Mouse (Mus musculus) skeletal muscle tissue, adult 2 months (tissue): ENCODE measurements at regions not wholly inside any gene's neighbourhood (a gene's known extent, or its start where the extent isn't known, plus 50 kb on each side); places are given as distances from the start of the nearest gene placed in this dataset.
"Not testable (repeated sequence)": the region's sequence is repeated elsewhere in the genome, so short reads cannot be mapped to it uniquely, and the experiment has no call there.

Source experiments
- DNase-seq: peaks from one replicate; pipeline ENCODE4 v3.0.0-alpha.2; 2012; ENCODE audit warnings: low read depth, low spot score

GRCm38 (mm10) chr12:45594689-45595088, 520.2 kb upstream of the Stxbp6 start:
- no peak for DNase-seq

GRCm38 (mm10) chr12:45590191-45590590, 515.7 kb upstream of the Stxbp6 start:
- DNase-seq = no peak

- no peak for DNase-seq
These were observed 511.3 kb upstream of the Stxbp6 start for GRCm38 (mm10) chr12:45585763-45586162.

- no peak for DNase-seq
These were observed 489.0 kb upstream of the Stxbp6 start for GRCm38 (mm10) chr12:45563325-45564030.

GRCm38 (mm10) chr12:45562637-45563220, 488.2 kb upstream of the Stxbp6 start:
- no peak for DNase-seq

- DNase-seq = no peak
These were observed 487.4 kb upstream of the Stxbp6 start for GRCm38 (mm10) chr12:45561889-45562288.

GRCm38 (mm10) chr12:45561362-45561761, 486.9 kb upstream of the Stxbp6 start:
- no peak for DNase-seq

GRCm38 (mm10) chr12:45549906-45550305, 475.4 kb upstream of the Stxbp6 start:
- DNase-seq = not testable (repeated sequence)

GRCm38 (mm10) chr12:45519554-45519953, 445.0 kb upstream of the Stxbp6 start:
- no peak for DNase-seq

GRCm38 (mm10) chr12:45514459-45514858, 439.9 kb upstream of the Stxbp6 start:
- DNase-seq = no peak

GRCm38 (mm10) chr12:45507400-45507982, 433.0 kb upstream of the Stxbp6 start:
- no peak for DNase-seq

- no peak for DNase-seq
These were observed 425.3 kb upstream of the Stxbp6 start for GRCm38 (mm10) chr12:45499834-45500233.

GRCm38 (mm10) chr12:45498230-45498629, 423.7 kb upstream of the Stxbp6 start:
- no peak for DNase-seq

GRCm38 (mm10) chr12:45489029-45489428, 414.5 kb upstream of the Stxbp6 start:
- no peak for DNase-seq

GRCm38 (mm10) chr12:45476881-45477280, 402.4 kb upstream of the Stxbp6 start:
- no peak for DNase-seq

- no peak for DNase-seq
These were observed 393.6 kb upstream of the Stxbp6 start for GRCm38 (mm10) chr12:45468093-45468492.

- DNase-seq = peak; percentile 3
These were observed 392.5 kb upstream of the Stxbp6 start for GRCm38 (mm10) chr12:45467058-45467457.

- peak; percentile 5 for DNase-seq
These were observed 391.6 kb upstream of the Stxbp6 start for GRCm38 (mm10) chr12:45466066-45466465.

- DNase-seq = no peak
These were observed 390.4 kb upstream of the Stxbp6 start for GRCm38 (mm10) chr12:45464952-45465351.

GRCm38 (mm10) chr12:45458746-45459145, 384.2 kb upstream of the Stxbp6 start:
- DNase-seq = not testable (repeated sequence)

- no peak for DNase-seq
These were observed 369.1 kb upstream of the Stxbp6 start for GRCm38 (mm10) chr12:45443512-45444190.

- no peak for DNase-seq
These were observed 368.0 kb upstream of the Stxbp6 start for GRCm38 (mm10) chr12:45442474-45442873.
